Mouse (Mus musculus): ENCODE results near the gene Frem1. TPM values are rescaled to one million over a fixed set of nuclear protein-coding genes. Genes with fewer than 3 reads are reported as not detected.

The Frem1 gene
- polyA plus RNA-seq, 1 experiment from 2014 or later, result 25.7 TPM

DNA sequence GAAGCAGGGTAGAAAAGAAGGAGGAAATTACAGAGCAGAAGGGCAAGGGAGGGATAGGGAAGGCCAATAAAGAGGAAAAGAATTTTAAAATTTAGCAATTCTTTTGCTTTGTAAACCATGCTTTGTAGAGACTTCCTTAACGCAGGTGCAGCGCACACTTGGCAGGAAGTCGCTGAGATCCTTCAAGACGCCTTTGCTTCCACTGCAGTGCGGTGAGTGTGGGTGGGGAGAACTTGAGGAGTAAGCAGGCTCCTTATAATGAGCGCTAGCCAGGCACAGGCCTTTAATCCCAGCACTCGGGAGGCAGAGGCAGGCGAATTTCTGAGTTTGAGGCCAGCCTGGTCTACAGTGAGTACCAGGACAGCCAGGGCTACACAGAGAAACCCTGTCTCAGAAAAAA is 1.1 kb upstream of the Frem1 start:
- Histone ChIP-seq H3K4me3 (no peak overlapping the region), H3K4me2 (replicated peaks) (peak overlapping the region; percentile 68; the same call in 1 of the 2 replicates), H3K4me1 (peaks cover 38% of the 10 kb centered on the region), H3K27ac (0 out of 2 replicates have a peak overlapping the region, but pooled peaks have one; percentile 55), H3K36me3 (no peaks in the 10 kb centered on the region), H3K9me3 (no peaks in the 10 kb centered on the region), H3K9ac (no peak overlapping the region), H3K27me3 (no peaks in the 10 kb centered on the region)
- ATAC-seq (ENCODE audit: insufficient number of reproducible peaks, insufficient read depth, low FRiP score, low TSS enrichment), result no peak
- 84% methylated on average over 8 of the region's 8 CpGs for WGBS

DNA sequence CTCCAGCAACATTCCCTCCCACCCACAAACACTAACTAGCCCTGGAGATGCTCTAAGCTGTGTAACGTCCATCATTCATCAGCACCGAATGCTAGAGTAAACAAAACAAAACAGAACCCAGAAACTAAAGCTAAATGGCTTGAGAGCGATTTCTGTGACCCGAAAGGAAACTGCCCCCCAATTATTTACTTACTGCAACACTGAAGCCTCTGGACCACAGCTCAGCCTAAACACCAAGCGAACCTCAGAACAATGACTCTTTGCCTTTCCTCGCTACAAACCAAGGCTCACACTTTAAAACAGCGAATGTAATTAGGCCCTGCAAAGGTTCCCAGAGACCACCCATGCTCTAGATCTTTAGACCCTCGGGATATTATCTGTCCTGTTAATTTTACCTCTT is 963 bp downstream of the Frem1 start:
- Histone ChIP-seq H3K27me3 (no peaks in the 10 kb centered on the region), H3K9me3 (no peaks in the 10 kb centered on the region)

DNA sequence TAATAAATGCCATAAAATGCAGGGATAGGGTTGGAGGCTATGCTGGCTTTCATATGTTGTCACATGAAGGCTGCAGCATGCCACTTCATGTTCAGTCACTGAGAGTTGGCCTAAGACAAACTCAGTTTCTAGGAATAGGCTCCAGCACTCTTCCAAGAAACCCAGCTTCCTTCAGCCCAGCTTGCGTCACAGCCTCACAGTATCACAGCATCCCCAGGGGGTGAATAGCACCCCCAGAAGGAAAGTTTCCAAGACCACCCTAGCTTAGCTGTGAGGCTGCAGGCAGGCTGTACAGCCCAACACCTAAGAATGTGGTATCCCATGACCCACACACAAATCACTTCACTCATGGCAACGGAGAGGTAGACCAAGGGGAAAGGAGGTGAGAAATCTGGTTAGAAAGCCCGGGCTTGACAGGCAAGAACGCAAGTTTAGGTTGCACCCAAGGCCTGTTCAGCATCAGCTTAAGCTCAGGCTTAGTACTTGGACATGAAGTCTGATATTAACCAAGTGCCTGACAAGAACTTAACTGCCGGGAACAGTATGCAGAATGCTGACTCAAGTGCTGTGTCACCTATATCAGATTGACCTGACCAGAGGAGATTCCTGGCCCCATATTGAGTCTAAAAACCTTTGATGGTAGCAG is 1.9 kb downstream of the Frem1 start:
- Histone ChIP-seq H3K27me3 (no peaks in the 10 kb centered on the region), H3K4me1 (peaks cover 61% of the 10 kb centered on the region), H3K36me3 (no peaks in the 10 kb centered on the region), H3K9ac (peak overlapping the region; percentile 57), H3K4me2 (replicated peaks) (peak overlapping the region; percentile 68), H3K4me3 (peak overlapping the region; percentile 48), H3K9me3 (no peaks in the 10 kb centered on the region), H3K27ac (peak overlapping the region; percentile 90)
- no peak for ATAC-seq (ENCODE audit: insufficient number of reproducible peaks, insufficient read depth, low FRiP score, low TSS enrichment)
- WGBS, result 42% methylated on average over 5 of the region's 5 CpGs

More for the DNA sequence above, 963 bp downstream of the Frem1 start:
- H3K4me2 ChIP-seq (replicated peaks), result peak overlapping the region; percentile 68
- H3K36me3 ChIP-seq, result no peaks in the 10 kb centered on the region
- H3K27ac ChIP-seq, result peak overlapping the region; percentile 90
- peaks cover 52% of the 10 kb centered on the region for H3K4me1 ChIP-seq
- WGBS, result 6% methylated on average over 8 of the region's 8 CpGs
- peak overlapping the region; percentile 57 for H3K9ac ChIP-seq
- no peak for ATAC-seq (ENCODE audit: insufficient number of reproducible peaks, insufficient read depth, low FRiP score, low TSS enrichment)
- peak overlapping the region; percentile 48 for H3K4me3 ChIP-seq

DNA sequence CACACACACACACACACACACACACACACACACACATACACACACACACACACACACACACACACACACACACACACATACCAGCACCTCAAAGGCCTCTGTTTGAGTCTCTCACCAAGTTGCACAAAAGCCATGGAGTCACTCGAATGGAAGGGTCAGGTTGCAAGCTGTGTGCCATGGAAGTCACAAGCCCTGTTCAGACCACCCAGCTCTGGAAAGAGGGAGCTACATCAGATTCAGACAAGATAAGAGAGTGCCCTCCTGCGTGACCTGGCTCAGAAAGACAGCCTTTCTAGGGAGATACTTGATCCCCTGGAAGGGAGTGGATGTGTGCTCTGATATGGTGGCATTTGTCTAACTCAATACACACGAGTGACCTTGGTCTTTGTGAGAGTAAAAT is 2.9 kb downstream of the Frem1 start:
- ATAC-seq (ENCODE audit: insufficient number of reproducible peaks, insufficient read depth, low FRiP score, low TSS enrichment), result no peak
- Histone ChIP-seq H3K9me3 (no peaks in the 10 kb centered on the region), H3K4me3 (peak overlapping the region; percentile 48), H3K9ac (peak overlapping the region; percentile 47; the same call in 1 of the 2 replicates), H3K4me1 (peaks cover 66% of the 10 kb centered on the region), H3K36me3 (no peaks in the 10 kb centered on the region), H3K27ac (peak overlapping the region; percentile 80), H3K4me2 (replicated peaks) (peak overlapping the region; percentile 68), H3K27me3 (no peaks in the 10 kb centered on the region)
- WGBS, result 11% methylated on average over 3 of the region's 3 CpGs

DNA sequence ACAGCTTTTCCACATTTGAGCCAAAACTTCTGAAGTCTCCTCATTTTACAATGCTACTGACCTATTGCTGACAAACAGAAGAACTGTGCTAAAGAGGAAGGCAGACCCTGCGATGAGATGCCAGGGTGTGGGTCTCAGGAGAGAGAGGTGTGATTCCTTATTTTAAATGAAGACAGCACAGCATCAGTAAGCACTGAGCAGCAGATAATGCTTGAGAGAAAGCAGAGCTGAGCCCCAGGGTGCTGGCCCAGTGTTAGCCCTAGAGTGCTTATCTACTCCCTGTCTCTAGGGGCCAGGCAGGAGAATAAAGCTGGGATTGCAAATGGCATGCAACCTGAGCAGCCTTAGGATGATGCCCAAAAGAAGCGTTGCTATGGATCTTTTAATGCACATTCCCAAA is 3.6 kb downstream of the Frem1 start:
- H3K36me3 ChIP-seq, result no peaks in the 10 kb centered on the region
- H3K4me3 ChIP-seq, result peak overlapping the region; percentile 48; the same call in 1 of the 2 replicates
- ATAC-seq (ENCODE audit: insufficient number of reproducible peaks, insufficient read depth, low FRiP score, low TSS enrichment), result no peak
- H3K27ac ChIP-seq, result peak overlapping the region; percentile 80
- peak overlapping the region; percentile 68 for H3K4me2 ChIP-seq (replicated peaks)
- peak overlapping the region; percentile 7; the same call in 1 of the 2 replicates for H3K9ac ChIP-seq
- H3K9me3 ChIP-seq, result no peaks in the 10 kb centered on the region
- no peaks in the 10 kb centered on the region for H3K27me3 ChIP-seq
- WGBS, result 25% methylated on average over 2 of the region's 2 CpGs
- peaks cover 66% of the 10 kb centered on the region for H3K4me1 ChIP-seq

DNA sequence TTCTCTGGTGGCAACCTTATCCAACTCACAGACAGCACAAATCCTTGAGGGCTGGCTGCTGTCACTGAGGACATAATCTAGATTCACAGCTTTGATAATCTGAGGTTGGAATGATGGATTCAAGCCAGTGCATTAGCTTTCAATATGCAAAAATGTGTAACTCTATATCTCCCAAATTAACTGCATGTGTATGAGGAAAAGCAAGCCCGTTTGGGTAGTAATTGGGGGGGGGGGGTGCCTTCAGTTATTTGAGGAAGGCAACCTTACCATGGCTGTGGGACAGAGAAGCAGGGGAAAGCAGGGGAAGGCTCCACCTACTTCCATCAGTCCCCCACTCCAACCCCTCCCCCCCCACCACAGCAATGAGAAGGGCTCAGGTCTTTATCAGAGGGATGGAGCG is 5.3 kb downstream of the Frem1 start:
- peaks cover 58% of the 10 kb centered on the region for H3K4me1 ChIP-seq
- peak overlapping the region; percentile 73 for H3K27ac ChIP-seq
- ATAC-seq (ENCODE audit: insufficient number of reproducible peaks, insufficient read depth, low FRiP score, low TSS enrichment), result no peak
- H3K9me3 ChIP-seq, result no peaks in the 10 kb centered on the region
- 0 out of 2 replicates have a peak, but pooled peaks cover 3% of the 10 kb centered on the region for H3K36me3 ChIP-seq
- 23% methylated on average over 2 of the region's 2 CpGs for WGBS
- no peaks in the 10 kb centered on the region for H3K27me3 ChIP-seq
- H3K4me3 ChIP-seq, result no peak overlapping the region
- H3K9ac ChIP-seq, result no peak overlapping the region
- H3K4me2 ChIP-seq (replicated peaks), result peak overlapping the region; percentile 33

DNA sequence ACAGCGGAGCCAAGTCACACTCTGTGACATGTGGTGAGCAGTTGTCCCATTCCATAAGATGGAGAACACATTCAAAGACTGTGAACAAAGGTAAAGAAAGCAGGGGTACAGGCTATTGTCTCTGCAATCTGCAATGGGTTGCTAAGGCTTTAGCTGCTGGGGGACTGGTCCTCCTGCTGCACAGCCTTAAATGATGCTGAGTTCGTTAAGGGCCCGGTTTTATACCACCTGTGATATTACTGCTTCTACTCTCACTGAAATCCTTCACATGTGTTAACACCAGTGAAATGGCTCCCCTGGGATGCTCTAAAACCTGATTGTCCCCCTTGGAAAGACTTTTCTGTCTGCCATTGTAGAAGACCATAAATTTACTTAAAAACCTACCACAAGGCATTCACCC is 6.1 kb downstream of the Frem1 start:
- Histone ChIP-seq H3K9me3 (no peaks in the 10 kb centered on the region), H3K4me3 (no peak overlapping the region), H3K4me1 (peaks cover 58% of the 10 kb centered on the region), H3K4me2 (replicated peaks) (peak overlapping the region; percentile 14; the same call in 1 of the 2 replicates), H3K36me3 (0 out of 2 replicates have a peak, but pooled peaks cover 3% of the 10 kb centered on the region), H3K27me3 (no peaks in the 10 kb centered on the region), H3K27ac (peak overlapping the region; percentile 30; the same call in 1 of the 2 replicates), H3K9ac (no peak overlapping the region)
- ATAC-seq (ENCODE audit: insufficient number of reproducible peaks, insufficient read depth, low FRiP score, low TSS enrichment), result no peak
- WGBS, result 63% methylated on average over 3 of the region's 3 CpGs

DNA sequence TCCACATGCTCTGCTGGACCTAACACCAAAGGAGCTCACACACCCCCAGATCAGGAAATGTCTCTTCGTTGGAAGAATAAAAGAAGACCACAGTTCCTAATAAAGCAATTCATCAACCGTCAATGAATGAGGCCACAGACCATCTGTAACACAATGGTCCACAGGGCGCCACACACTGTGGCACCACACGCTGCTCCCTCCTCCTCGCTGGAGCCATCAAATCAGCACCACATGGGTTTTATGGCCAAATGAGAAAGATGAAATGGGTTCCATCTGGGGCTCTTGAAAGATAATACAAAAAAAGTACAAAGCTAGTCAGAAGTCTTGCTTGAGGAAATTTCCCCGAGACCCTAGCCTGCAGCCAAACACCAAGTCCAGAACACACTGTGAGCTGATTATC is 6.9 kb downstream of the Frem1 start:
- no peaks in the 10 kb centered on the region for H3K27me3 ChIP-seq
- H3K9me3 ChIP-seq, result no peaks in the 10 kb centered on the region
- H3K36me3 ChIP-seq, result 0 out of 2 replicates have a peak, but pooled peaks cover 3% of the 10 kb centered on the region
- no peak for ATAC-seq (ENCODE audit: insufficient number of reproducible peaks, insufficient read depth, low FRiP score, low TSS enrichment)
- H3K4me1 ChIP-seq, result peaks cover 62% of the 10 kb centered on the region
- H3K4me2 ChIP-seq (replicated peaks), result no peak overlapping the region
- no peak overlapping the region for H3K9ac ChIP-seq
- WGBS, result 34% methylated on average over 6 of the region's 6 CpGs
- H3K27ac ChIP-seq, result peak overlapping the region; percentile 46; the same call in 1 of the 2 replicates
- no peak overlapping the region for H3K4me3 ChIP-seq

DNA sequence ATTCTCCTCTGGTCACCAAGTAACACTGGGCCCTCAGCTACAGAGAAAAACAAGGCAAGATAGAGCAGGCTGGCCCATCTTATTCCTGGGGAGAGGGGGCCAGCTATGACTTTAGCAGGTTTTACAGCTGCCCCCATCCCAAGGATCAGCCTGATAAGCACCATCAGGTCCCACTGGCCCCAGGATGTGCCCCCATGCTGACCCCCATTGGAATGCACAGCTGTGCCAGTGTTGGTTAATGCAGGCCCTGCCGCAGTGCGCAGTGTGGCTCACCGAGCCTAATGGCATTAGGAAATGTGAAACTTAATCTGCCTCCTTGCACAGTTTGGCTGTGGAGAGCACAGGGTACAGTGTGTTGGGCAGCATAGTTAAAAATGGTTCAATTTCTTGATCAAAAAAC is 11.4 kb downstream of the Frem1 start:
- no peak overlapping the region for H3K4me3 ChIP-seq
- 0 out of 2 replicates have a peak overlapping the region, but pooled peaks have one; percentile 36 for H3K27ac ChIP-seq
- WGBS, result 13% methylated on average over 3 of the region's 3 CpGs
- no peak overlapping the region for H3K4me2 ChIP-seq (replicated peaks)
- H3K9me3 ChIP-seq, result no peaks in the 10 kb centered on the region
- H3K27me3 ChIP-seq, result no peaks in the 10 kb centered on the region
- H3K9ac ChIP-seq, result no peak overlapping the region
- H3K36me3 ChIP-seq, result peaks cover 16% of the 10 kb centered on the region
- peaks cover 19% of the 10 kb centered on the region for H3K4me1 ChIP-seq
- ATAC-seq (ENCODE audit: insufficient number of reproducible peaks, insufficient read depth, low FRiP score, low TSS enrichment), result peak; percentile 88

DNA sequence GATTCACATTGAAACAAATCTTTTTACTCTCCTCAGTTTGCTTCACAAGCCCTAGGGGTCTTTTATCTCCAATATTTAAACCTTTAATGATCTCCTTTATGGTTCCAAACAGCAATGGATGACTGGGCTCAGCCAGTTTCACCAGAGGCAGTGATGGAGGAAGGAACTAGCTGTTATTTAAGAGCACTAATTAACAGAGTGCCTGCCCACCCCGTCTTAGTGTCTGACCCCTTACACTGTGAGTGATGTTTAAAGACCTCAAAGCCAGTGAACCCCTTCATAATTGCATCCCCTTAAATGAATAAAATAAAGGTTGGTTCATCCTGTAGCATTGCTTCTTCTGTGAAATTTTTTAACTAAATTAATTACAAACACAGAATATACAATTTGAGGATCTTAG is 19.4 kb downstream of the Frem1 start:
- Histone ChIP-seq H3K4me3 (no peak overlapping the region), H3K4me1 (no peaks in the 10 kb centered on the region), H3K27ac (no peak overlapping the region), H3K4me2 (replicated peaks) (no peak overlapping the region), H3K27me3 (no peaks in the 10 kb centered on the region), H3K9ac (no peak overlapping the region), H3K9me3 (no peaks in the 10 kb centered on the region), H3K36me3 (peaks cover 15% of the 10 kb centered on the region)
- ATAC-seq (ENCODE audit: insufficient number of reproducible peaks, insufficient read depth, low FRiP score, low TSS enrichment), result no peak
- 12% methylated on average over 1 of the region's 1 CpGs for WGBS

DNA sequence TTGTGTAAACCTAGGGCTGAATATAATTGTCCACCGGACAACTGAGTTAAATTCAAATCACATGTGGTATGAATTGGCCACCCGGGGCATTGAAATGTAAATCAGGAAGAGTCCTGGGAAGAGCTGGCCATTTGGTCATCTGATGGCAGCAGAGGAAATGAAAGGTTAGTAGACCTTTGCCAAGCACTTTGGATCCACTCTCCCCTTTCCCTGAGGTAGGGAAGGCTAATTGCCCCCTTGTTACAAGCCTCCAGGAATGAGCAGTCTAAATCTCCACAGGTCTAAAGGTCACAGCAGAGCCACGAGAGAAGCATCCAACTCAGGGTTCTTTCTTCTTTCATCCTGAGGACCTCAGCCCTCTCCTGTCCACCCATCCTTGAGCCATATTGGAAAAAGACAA is 20.5 kb downstream of the Frem1 start:
- Histone ChIP-seq H3K27me3 (no peaks in the 10 kb centered on the region), H3K27ac (no peak overlapping the region)
- 30% methylated on average over 3 of the region's 3 CpGs for WGBS

DNA sequence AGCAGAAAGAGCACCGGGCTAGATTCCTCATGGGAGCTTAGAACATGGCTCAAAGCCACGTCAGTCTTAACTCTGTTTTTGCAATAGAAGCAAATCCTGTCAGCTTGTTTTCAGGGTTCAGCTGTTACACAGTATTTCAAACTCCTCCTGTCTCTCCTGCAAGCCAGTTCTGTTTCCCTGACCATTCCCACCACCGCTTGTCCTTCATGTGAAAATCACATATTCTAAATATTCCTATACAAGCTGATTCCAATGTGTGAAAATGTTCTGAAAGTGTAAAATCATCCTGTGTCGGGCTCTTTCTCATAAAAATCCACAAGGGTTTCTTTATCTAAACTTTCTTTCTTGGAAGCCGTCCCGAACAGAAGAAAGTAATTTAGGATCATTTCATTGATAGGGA is 22.0 kb downstream of the Frem1 start:
- WGBS, result 72% methylated on average over 6 of the region's 6 CpGs

More for the DNA sequence above, 20.5 kb downstream of the Frem1 start:
- Histone ChIP-seq H3K9me3 (no peaks in the 10 kb centered on the region), H3K9ac (no peak overlapping the region), H3K4me2 (replicated peaks) (no peak overlapping the region), H3K36me3 (0 out of 2 replicates have a peak, but pooled peaks cover 7% of the 10 kb centered on the region), H3K4me3 (no peak overlapping the region), H3K4me1 (no peaks in the 10 kb centered on the region)
- no peak for ATAC-seq (ENCODE audit: insufficient number of reproducible peaks, insufficient read depth, low FRiP score, low TSS enrichment)

More for the DNA sequence above, 22.0 kb downstream of the Frem1 start:
- no peaks in the 10 kb centered on the region for H3K9me3 ChIP-seq
- H3K9ac ChIP-seq, result no peak overlapping the region
- no peaks in the 10 kb centered on the region for H3K36me3 ChIP-seq
- no peak overlapping the region for H3K4me3 ChIP-seq
- no peaks in the 10 kb centered on the region for H3K4me1 ChIP-seq
- H3K4me2 ChIP-seq (replicated peaks), result no peak overlapping the region
- H3K27me3 ChIP-seq, result no peaks in the 10 kb centered on the region
- H3K27ac ChIP-seq, result no peak overlapping the region
- ATAC-seq (ENCODE audit: insufficient number of reproducible peaks, insufficient read depth, low FRiP score, low TSS enrichment), result no peak

Measured in embryonic facial prominence, embryonic 12.5 days (tissue).